Mouse (Mus musculus) bone marrow, adult 2 months (tissue): ENCODE results near the gene Dppa2.

Experiments used
- CTCF ChIP-seq: fragments of 200-500 bp; IDR thresholded peaks from 2 replicates; pipeline ENCODE4 v1.5.1; 2011; ENCODE audit warnings: low read length, control low read depth; ENCODE audit not compliant: control insufficient read depth, insufficient read depth
- POLR2A ChIP-seq: fragments of 200-500 bp; IDR thresholded peaks from 2 replicates; pipeline ENCODE4 v1.6.1; 2011; ENCODE audit warnings: low read depth, mild to moderate bottlenecking, control low read depth, low read length, borderline replicate concordance; ENCODE audit not compliant: control insufficient read depth

GRCm38 (mm10) chr16:48262901-48263300 lies 40.8 kb upstream of the Dppa2 start:
- TF ChIP-seq CTCF, result no peak
- no peak for TF ChIP-seq POLR2A
